Mouse (Mus musculus) spleen, adult 12 weeks (tissue): ENCODE data around the gene Il4i1.

Experiments used
- DNase-seq: peaks from one replicate; pipeline ENCODE4 v3.0.0; 2022; ENCODE audit warnings: low spot score

Gene Il4i1

DNA sequence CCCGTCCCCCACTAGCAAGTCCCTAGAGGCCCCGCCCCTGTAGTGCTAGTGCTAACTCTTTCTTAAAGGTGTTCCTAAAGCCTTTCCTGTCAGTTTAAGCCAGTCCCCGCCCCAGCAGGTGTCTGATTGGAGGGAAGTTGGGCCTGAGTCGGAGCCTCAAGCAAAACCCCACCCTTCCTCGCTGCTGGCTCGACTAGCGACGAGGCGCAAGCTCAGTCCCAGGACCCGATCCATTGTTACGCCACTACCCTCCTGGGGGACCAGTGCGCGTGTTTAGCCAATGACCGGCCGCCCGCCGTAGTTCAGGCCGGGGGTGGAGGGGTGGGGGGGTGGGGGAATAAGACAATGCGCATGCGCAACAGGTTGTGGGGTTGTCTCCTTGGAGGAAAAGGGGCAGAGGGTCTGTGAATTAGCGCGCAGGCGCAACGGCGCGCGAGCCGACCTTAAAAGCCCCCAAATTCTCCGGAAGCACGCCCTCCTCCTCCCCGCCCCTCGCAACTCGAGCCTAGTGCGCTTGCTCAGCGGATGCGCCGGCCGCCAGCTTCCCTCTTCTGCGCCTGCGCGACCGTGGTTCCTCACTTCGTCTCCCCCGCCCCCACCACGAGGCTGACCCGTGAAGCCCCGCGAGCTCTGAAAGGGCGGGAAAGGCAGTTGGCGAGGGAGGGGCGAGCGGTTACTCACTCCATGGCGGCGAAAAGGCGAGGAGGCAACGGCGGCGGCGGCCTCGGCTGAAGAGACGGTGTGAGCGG is at the start of gene Il4i1, which contains the start of gene Nup62:
Gene Il4i1 (plus strand): TSS at position 667 of the 749 bp plus-strand sequence.
Gene Nup62 (plus strand): TSS at position 368 of the 749 bp plus-strand sequence.
- peak; percentile 94 for DNase-seq

DNA sequence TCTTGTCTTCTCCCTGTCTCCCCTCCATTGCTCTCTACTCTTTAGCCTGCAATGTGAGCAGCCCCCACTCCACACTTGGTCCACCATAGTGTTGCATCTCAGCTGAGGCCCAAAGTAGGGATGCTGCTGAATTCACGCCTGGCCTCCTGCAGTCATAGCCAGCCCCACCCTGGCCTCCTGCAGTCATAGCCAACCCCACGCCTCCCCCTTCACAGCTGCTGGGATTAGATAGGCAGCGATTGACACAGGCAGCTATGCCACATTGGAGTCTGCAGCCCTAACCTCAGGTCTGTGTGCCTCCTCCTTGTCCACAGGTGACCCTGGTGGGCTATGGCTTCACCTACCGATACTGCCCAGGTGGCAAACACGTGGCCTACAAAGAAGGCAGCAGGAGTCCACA is 48.1 kb upstream of the Il4i1 start:
- DNase-seq, result no peak

DNA sequence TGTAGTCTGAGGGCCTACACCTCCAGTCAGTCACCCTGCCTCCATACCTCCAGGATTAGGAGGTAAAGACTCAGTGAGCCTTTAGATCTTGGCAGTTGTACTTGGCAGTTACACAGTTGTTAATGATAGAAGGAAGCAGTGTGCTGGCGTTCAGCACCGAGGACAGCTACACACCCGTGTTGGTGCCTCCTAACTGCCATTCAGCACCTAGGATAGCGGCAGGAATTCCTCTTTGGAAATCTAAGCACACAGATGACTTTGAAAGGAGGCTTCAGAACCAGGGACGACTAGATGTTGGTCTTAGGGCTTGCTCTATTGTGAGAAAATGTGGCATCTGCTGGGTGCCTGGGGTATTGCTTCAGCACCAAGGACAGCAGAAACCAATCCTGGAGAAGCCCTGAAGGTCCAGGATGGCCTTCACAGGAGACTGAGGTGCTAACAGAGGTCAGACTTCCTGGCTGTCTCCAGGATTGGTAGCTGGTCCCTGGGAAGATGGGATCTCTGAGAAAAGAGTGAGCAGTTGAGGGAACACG is 46.1 kb upstream of the Il4i1 start:
- DNase-seq, result peak; percentile 18

DNA sequence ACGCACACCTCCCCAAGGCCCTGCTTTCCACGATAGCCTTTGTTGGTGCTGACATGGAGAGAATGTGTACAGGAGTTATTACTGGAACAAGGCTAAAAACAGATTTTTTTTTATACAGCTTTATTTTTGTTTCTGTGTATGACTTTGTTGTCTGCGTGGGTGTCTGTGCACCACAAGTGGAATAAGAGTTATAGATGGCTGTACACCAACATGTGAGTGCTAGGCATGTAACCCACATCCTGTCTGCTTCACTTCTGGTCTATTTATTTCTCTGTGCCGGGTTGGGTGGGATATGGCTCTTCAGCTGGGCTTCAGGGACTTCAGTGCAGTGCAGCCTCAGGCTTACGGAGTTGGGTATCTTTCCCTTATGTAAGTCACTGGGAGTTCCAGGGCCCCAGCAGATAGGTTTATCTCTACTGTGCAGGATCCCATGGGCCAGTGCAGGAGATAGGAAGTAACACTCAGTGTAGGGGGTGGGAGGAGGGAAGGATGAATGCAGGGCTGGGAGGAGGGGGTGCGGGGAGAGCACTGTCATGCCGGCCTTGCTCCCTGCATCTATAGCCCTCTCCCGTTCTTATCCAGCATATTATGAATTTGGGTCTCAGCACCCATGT is 43.5 kb upstream of the Il4i1 start:
- DNase-seq, result no peak

DNA sequence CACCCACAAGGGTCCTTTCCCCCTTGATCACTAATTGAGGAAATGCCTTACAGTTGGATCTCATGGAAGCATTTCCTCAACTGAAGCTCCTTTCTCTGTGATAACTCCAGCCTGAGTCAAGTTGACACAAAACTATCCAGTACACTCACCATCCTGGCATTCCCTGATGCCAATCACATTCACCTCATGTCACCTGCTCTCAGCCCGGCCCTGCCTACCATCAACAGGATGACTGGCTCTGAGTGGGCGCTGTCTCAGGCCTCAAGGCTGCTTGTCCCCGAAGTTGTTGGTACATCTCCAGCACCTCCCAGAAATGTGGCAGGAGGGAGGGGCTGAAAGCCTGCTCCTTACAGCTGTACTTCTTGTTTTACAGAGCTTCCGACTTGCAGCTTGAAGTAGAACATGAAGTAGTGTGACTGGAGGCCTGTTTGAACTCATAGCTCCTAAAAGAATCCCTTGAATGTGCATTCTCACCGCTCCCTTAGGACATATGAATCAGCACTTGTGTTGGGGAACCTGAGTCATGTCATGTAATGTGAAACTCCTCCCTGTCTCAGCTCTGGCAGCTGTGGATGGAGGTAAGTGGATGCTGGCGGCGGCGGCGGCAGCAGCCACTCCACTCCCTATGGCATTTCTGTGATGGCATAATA is 39.2 kb upstream of the Il4i1 start:
- no peak for DNase-seq

DNA sequence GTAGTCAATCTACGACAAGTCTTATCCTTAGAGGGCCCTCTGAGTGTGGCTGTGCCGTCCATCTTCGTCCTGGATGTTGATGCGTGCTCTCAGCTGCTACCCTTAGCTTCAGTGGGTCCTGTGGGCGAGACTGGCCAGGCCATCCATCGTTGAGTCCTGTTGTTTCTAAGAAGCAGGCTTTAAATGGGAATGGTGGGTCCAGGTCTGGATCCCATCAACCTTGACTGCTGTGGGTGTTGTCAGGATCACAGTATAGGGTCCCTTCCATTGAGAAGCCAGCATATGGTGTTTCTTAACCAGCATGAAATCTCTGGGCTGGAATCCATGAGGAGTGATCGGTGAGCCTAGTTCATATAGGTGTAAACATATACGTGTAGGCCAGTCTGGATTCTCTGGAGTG is 36.1 kb upstream of the Il4i1 start:
- DNase-seq, result no peak

DNA sequence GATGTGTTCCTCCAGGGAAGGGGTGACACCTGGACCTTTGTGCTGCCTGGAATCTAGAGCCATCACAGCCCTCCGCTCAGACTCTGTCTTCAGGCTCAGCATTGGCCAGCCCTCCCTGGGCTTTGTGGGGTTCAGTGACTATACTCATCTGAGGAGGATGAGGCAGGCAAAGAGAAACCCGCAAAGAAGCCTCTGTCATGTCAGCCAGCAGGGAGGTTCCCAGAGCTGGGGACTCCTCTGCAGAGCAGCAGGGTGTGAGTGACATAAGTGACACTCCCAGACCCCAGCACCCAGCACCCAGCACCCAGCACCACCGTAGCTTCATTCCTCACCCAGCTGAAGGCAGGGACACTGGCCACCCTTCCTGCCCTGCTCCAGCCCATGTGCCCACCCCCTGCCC is 26.7 kb upstream of the Il4i1 start:
- no peak for DNase-seq

DNA sequence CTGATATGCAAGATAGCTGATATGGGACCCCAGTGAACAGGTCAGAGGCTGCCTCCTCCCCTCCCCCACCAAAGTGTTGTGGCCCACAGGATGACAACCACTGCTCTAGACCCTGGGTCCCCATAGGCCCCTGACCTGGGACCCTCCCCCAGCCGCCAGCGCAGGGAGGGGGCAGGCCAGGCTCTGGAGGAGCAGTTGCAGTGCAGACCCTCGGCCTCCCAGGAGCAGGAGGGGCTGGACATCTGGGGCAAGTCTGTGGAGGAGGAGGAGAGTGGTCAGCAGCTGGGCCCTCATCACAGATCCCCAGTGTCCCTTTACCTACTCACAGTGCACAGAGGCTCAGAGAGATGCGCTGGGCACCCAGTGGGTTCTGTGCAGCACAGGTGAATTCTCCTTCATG is 26.1 kb upstream of the Il4i1 start:
- DNase-seq, result no peak

DNA sequence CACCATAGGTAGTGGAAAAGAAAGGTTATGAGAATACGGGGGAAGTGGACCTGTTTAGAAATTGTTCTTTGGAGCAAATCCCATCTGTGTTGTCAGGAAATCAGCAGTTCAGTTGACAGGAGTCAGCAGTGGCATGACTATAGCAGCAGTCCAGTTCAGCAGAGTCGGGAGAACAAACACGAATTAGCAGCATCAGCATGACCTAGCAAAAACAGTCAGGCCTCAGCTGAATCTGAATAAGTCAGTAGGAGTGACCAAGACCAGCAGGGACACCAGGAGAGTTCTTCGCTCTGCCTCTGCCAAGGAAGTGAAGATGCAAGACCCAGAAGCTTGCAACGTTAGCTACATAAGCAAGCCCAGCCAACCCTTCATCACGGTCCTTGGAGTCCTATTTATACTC is 23.4 kb upstream of the Il4i1 start:
- no peak for DNase-seq

DNA sequence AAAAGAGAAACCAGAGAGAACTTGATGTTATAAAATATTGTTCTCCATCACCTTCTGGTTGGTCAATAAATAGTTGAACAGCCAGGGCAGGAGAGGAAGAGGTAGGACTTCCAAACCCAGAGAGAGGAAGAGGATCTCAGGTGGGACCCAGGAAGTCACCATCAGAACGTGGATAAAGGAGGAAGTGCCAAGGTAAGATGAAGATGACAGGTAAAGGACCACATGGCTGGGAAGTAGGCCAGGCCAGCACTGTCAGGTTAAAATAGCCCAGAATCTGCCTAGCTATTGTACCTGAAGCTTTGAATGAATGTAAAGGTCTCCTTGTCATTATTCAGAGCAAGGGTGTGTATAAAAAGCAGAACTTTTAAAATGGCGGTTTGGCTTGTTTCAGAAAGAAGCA is 7.3 kb upstream of the Il4i1 start:
- DNase-seq, result no peak

DNA sequence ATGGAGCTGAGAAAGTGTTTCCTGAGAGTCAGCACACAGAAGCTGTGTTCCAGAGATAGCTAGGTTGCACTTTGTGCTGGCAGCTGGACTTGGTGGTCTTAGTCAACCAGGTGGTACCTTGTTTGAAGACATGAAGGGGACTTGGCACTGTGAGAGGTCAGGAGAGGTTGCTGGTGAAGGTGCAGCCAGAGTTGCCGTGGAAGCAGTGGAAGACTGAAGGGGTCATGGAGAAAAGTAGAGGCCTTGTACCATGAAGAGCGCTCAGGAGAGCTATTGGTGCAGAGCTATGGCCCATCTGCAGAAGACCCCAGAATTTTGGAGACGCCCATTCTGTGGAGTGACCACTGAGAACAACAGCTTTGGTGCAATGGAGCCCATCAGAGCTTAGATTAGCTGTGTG is 6.7 kb upstream of the Il4i1 start:
- DNase-seq, result no peak

DNA sequence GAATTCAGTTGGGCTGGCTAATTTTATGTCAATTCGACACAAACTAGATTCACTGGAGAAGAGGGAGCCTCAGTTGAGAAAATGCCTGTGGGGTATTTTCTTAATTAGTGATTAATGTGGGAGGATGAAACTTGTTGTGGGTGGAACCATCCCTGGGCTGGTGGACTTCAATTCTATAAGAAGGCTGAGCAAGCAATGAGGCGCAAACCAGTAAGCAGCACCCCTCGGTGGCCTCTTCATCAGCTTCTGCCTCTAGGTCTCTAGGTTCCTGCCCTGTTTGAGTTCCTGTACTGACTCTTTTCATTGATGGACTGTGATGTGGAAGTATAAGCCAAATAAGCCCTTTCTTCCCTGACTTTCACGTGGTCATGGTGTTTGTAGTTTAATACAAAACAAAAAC is 5.8 kb upstream of the Il4i1 start:
- DNase-seq, result no peak

DNA sequence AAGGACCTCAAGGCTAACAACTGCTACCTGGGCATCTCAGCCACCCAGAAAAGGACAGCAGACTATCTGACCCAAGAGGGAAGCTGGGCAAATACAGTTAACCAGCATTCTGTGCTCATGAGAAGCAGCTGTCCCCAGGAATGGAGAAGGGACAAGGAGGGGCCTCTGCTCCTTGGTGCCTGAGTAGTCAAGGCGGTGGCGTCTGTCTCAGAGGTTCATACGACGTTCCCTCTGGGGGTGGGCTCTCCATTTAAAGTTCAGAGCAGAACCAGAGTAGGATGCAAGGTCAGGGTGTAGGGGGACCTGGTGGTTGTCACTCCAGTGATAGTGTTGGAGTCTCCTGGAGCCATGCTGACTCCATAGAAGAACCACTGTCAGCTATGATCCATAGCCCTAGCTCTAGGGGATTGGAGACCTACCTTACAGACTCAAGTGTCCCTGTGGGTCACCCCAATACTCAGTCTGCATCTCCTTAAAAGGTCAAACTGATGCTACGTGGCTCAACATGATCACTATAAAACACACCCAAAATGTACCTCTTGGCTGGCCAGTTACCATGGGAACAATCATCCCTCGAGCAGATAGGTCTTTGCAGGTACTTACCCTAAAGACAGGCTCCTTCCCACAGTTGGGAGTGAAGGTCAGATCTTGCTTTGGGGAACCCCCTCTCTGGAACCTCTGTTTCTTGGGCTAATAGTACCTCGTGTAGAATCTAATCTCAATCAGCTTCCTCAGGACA is 5.2 kb upstream of the Il4i1 start:
- no peak for DNase-seq

DNA sequence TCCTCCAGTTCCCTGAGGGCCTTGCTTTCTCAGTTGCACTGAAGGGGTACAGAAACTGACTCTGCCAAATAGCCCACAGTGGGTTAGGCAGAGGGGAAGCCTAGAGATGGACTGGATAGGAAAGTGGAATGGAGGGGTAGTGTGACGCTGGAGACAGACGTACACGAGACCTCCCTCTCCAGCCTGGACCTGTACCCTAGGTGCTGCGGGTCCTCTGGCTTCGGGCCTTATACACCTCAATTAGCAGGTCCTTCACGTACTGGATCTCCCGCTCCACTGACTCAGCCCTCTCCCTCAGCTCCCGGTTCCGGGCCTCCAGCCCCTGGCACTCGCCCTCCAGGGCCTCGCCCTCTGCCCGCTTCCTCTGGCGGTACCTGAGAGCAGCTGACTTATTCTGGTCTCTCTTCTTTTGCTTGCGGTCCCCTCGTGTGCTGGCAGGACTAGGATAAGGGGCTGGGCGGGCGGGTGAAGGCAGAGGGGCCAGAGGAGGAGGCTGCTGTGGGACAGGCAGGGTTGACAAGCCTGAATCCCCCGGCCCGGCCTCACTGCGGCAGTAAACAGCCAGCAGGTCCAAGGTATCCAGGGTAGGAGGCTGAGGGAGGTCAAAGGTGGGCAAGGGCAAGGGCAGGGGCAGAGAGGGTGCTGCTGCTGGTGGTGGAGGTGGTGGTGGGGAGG is 3.4 kb upstream of the Il4i1 start:
- DNase-seq, result no peak

DNA sequence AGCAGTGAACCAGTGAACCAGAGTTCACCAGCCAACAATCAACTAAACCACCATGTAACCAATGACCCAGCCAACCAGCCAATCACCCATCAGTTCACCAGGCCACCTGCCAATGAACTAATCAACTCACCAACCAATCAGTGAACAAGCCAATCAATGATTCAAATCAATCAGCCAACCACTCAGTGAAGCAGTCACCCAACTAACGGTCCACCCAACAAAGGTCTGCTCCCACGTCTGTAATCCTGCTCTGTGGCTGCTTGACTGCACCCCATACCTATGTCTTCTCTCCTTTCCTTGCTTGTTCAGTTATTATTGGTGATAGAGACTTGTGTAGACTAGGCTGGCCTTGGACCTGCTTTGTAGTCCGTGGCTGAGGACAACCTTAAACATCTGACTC is 2.2 kb upstream of the Il4i1 start:
- no peak for DNase-seq

DNA sequence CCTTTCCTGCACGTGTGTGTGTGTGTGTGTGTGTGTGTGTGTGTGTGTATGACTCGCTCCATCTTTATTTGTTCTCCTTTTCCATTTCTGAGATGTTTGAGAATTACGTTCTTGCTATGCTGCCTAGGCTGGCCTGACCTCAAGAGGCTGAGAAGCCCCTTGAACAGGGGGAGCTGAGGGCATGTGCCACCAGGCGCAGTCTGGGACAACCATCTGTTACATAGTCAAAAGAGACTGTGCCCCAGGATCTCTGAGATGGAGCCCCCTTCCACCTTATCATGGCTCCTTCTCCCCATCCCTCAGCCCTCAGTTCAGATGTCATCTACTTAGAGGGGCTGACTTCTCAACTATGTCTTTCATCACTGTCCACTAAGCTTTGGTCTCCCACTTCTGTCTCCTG is 1.8 kb upstream of the Il4i1 start:
- DNase-seq, result no peak

DNA sequence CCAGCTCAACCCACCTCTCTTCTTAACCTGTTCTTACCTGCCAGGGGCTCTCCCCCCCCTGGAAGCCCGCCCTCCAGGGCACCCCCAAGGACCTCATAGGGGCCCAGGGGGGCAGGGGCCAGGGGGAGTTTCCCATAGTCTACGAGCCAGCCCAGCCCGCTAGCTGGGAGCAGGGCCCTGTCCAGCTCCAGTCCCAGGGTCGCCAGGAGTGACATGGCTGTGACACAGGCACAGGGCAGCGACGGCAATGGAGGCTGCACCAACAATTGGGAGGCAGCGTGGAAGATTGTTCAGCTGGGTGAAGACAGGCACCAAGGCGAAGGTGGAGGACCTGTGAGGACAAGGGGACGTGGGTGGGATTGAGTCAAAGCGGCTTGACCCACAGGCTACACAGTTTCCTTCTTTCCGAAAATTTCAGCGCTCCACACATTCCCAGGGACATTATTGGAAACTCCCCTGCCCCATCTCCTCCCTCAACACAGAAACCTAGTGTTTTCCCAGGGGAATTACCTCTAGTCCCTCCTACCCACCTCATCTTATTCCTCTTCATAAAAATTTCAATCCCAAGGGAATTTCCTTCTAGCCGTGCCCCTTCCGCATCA is 1.1 kb upstream of the Il4i1 start:
- no peak for DNase-seq

DNA sequence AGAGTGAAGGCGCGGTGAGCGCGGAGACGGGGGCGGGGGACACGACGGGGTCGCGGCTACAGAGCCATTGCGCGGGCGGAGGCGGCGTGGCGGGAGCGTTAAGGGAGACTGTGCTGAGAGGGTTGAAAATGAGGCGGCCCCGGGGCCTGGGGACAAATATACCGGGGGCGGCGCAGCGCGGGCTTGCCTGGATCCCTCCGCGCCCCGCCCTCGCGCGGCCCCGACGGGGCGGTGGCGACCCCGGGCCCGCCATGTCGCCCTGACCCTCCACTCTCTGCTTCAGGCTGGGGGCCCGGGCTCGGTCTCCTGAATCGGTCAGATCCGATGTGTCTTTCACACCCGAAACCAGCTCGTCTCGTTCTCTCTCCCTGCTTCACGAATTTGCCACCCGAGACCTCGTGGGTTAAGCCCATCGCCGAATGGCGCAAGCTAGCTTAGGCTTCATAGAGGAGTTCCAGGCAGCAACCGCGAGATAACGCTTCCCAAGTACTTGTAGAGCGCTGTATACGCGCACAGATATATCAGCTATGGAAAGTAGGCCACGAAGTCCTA is 359 bp downstream of the Il4i1 start, which contains the start of gene Atf5:
Gene Atf5 (minus strand): TSS at position 189 of the 552 bp plus-strand sequence.
- DNase-seq, result no peak

DNA sequence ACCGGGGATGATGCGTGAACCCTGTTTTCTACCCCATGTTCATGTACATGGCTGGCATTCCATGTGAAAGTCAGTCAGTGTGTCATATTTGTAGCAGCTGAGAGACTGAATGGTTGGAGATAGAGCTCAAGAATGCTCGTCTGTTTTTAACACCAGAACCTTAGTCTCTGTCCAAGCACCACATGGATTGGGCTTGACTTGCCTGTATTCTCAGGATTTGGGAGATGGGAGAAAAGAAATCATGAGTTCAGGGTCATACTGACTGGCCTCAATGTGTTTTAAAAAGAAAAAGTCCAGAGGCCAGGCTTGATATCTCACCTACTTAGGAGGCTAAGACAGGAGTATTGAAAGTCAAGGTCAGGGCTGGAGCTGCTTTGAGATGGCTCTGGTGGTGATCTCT is 1.3 kb downstream of the Il4i1 start:
- no peak for DNase-seq

DNA sequence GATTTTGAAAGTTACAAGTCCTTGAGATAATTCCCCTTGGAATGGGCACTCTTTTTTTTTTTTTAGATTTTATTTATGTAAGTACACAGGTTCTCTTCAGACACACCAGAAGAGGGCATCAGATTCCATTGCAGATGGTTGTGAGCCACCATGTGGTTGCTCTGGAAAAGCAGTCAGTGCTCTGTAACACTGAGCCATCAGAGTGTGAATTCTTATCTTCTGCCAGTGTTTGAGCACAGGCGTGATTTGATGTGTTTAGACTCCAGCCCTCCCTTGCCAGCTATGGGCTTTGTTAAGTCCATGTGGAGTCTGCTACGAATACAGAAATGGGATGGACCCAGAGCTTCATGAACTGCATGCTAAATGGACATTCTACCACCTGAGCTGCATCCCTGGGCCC is 2.0 kb downstream of the Il4i1 start:
- no peak for DNase-seq

DNA sequence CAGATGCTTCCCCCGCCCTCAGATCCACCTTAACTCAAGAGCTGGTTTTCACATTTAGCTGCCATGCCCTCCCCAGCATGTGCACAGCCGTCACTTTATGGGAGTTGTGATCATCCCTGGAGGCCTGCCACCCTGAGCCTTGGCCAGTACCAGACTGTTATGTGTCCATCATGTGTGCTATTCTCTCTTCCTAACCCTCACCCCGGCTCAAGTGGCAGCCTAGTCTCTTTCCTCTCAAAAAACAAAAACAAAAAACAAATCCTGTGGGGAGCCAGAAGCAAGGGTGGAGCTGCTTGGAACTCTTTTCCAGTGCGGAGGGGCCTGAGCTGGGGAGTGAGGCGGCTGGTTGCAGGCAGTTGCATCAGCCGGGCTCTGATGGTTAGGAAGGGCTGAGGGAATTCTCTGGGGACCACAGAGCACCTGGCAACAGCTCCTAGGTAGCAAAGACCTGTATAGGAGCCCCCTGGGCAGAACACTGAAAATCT is 2.6 kb downstream of the Il4i1 start:
- DNase-seq, result no peak
